Mouse (Mus musculus) lung, postnatal 0 days (tissue): ENCODE measurements around the gene Tmco4. TPM values are rescaled to one million over a fixed set of nuclear protein-coding genes. Genes with fewer than 3 reads are reported as not detected.

ENCODE experiments used
- ATAC-seq: fragments of 200-750 bp; cut with Nextera tagmentation; 2 replicates; pipeline ENCODE4 v1.8.0; 2017; ENCODE audit warnings: moderate library complexity
- DNase-seq: peaks from one replicate; pipeline ENCODE4 v3.0.0-alpha.2; 2016; ENCODE audit warnings: low spot score
- H3K27ac ChIP-seq: fragments of 300-500 bp; sonication (generic); 2 replicates; pipeline ENCODE4 v1.5.1; 2014; ENCODE audit warnings: antibody characterized with exemption, mild to moderate bottlenecking, low read length, mixed read lengths
- H3K27me3 ChIP-seq: fragments of 300-500 bp; sonication (generic); replicated peaks from 2 replicates; pipeline ENCODE4 v1.6.1; 2014; ENCODE audit warnings: low read length, mixed read lengths; ENCODE audit not compliant: insufficient read depth
- H3K36me3 ChIP-seq: fragments of 300-500 bp; sonication (generic); 2 replicates; pipeline ENCODE4 v1.6.1; 2014; ENCODE audit warnings: low read length, mixed read lengths; ENCODE audit not compliant: insufficient read depth
- H3K4me1 ChIP-seq: fragments of 300-500 bp; sonication (generic); 2 replicates; pipeline ENCODE4 v1.6.1; 2014; ENCODE audit warnings: antibody characterized with exemption, low read depth, low read length, mixed read lengths; ENCODE audit not compliant: insufficient read depth
- H3K4me2 ChIP-seq: fragments of 300-500 bp; sonication (generic); replicated peaks from 2 replicates; pipeline ENCODE4 v1.6.1; 2014; ENCODE audit warnings: low read depth, mild to moderate bottlenecking, low read length, moderate library complexity, mixed read lengths
- H3K4me3 ChIP-seq: fragments of 300-500 bp; sonication (generic); 2 replicates; pipeline ENCODE4 v1.5.1; 2014; ENCODE audit warnings: low read depth, low read length
- H3K9ac ChIP-seq: fragments of 300-500 bp; sonication (generic); replicated peaks from 2 replicates; pipeline ENCODE4 v1.6.1; 2014; ENCODE audit warnings: low read depth, mild to moderate bottlenecking
- H3K9me3 ChIP-seq: fragments of 300-500 bp; sonication (generic); 2 replicates; pipeline ENCODE4 v1.6.1; 2016; ENCODE audit warnings: low read length, mixed read lengths
- CTCF ChIP-seq: IDR thresholded peaks from 2 replicates; pipeline ENCODE4 v1.5.1; 2016; ENCODE audit warnings: antibody characterized with exemption, mild to moderate bottlenecking
- EP300 ChIP-seq: IDR thresholded peaks from 2 replicates; pipeline ENCODE4 v1.6.1; 2016; ENCODE audit warnings: antibody characterized with exemption, mild to moderate bottlenecking, control low read depth
- WGBS: fragments of 180-500 bp; shearing (Covaris S2); extraction: QIAGEN DNeasy Blood & Tissue Kit; methylation state at CpG from one replicate; pipeline ENCODE4 v1.1.7; 2014; 5-methylcytosine and 5-hydroxymethylcytosine counted together
- polyA plus RNA-seq: library from polyadenylated mRNA; unstranded; fragments of >200 nt; fragmentation: Nextera tagmentation; extraction: Ambion mirVana; gene quantifications from 2 replicates; pipeline ENCODE4 v1.2.1, GENCODE M21; 2015

The Tmco4 gene
- polyA plus RNA-seq, 1 experiment from 2014 or later, result 8.5 TPM

DNA sequence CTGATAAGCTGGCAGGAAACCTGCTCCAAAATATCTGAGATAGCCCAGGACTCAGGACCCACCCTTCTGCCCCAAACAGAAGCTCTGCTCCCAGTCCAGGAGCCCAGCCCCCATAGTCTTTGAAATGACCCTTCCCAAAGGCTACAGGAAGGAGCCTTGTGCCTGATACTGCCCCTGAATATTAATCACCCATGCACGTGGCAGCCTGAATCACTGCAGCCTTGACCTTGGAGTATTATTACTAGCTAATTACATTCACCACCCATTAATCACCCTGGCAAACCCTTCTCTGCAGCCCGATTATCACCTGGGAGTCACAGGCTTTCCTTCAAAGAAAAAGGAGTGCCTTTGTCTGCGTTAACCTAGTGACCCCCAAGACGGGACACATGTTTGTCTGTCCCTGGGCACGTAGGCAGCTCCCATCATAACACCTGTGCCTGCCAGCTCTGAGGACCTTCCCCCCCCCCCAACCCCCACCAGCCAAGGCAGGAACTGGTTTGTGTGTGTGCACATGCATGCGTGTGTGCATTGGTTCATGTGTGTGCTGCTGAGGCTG lies 35.4 kb downstream of the Tmco4 start:
- Histone ChIP-seq H3K27ac (no peak overlapping the region), H3K4me3 (no peak overlapping the region), H3K4me2 (no peak overlapping the region), H3K36me3 (no peaks in the 10 kb centered on the region), H3K9me3 (no peaks in the 10 kb centered on the region), H3K9ac (no peak overlapping the region), H3K27me3 (no peaks in the 10 kb centered on the region), H3K4me1 (0 out of 2 replicates have a peak, but pooled peaks cover 3% of the 10 kb centered on the region)
- ATAC-seq (no peak), DNase-seq (no peak)
- no peak for TF ChIP-seq EP300
- TF ChIP-seq CTCF, result no peak
- WGBS, result 42% methylated on average over 6 of the region's 6 CpGs

DNA sequence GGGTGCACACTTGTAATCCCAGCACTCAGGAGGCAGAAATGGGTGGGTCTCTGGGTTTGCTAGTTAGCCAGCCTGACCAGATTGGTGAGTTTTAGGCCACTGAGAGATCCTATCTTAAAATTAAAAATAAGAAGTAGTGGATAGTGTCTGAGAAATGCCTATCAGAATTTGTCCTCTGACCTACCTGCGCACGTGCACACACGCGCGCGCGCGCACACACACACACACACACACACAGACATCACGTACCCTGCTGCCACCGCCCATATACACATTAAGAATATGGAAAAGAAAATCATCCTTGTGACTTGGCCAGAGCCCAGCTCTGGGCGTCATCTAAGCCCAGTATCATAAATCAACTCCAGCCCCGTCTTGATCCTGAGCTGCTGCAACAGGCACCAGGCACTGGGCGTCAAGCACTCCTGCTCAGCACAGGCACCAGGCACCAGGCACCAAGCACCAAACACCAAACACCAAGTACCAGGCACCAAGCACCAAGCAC lies 38.6 kb downstream of the Tmco4 start:
- ATAC-seq, result no peak
- no peaks in the 10 kb centered on the region for H3K9me3 ChIP-seq
- no peaks in the 10 kb centered on the region for H3K36me3 ChIP-seq
- WGBS, result 81% methylated on average over 13 of the region's 13 CpGs
- no peak overlapping the region for H3K27ac ChIP-seq
- H3K9ac ChIP-seq, result no peak overlapping the region
- H3K4me2 ChIP-seq, result no peak overlapping the region
- H3K4me1 ChIP-seq, result 0 out of 2 replicates have a peak, but pooled peaks cover 3% of the 10 kb centered on the region
- no peak for TF ChIP-seq CTCF
- TF ChIP-seq EP300, result no peak
- no peak for DNase-seq
- no peaks in the 10 kb centered on the region for H3K27me3 ChIP-seq
- no peak overlapping the region for H3K4me3 ChIP-seq

DNA sequence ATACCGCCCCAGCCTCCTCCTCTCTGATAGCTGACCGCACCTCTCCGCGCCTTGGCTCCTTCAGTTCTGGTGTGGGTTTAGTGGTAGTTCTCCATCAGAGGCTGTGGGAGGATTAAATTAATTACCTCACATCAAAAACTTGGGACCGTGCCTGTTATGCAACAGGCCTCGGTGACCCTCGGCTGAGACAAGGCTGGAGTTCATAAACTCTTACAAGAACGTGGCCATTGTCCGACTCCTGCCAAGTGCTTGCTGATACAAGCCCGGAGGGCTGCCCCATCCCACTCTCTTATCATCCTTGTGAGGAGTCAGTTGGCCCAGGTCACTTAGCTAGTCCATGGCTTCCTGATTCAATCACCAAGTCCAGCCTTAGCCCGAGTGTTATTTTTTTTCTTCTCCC lies 40.6 kb downstream of the Tmco4 start:
- 68% methylated on average over 11 of the region's 11 CpGs for WGBS
- Histone ChIP-seq H3K4me3 (no peak overlapping the region), H3K27me3 (no peaks in the 10 kb centered on the region), H3K9ac (no peak overlapping the region), H3K27ac (no peak overlapping the region), H3K36me3 (no peaks in the 10 kb centered on the region), H3K4me1 (no peaks in the 10 kb centered on the region), H3K4me2 (no peak overlapping the region), H3K9me3 (no peaks in the 10 kb centered on the region)
- DNase-seq (no peak), ATAC-seq (no peak)
- no peak for TF ChIP-seq EP300
- TF ChIP-seq CTCF, result no peak

DNA sequence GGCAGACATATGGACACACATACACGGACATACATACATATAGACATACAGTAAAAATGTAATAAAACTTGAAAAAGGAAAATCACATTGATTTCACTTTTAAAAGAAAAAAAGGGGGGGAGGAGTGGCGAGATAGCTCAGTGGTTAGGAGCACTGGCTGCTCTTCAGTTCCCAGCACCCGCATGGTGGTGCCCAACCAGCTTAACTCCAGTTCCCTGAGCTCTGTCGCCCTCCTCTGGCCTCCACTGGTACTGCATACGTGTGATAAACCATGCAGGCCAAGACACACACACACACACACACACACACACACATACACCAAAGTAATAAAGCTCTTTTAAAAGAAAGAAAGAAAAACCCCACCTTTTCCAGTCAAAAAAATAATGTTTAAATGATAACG lies 42.1 kb downstream of the Tmco4 start:
- Histone ChIP-seq H3K36me3 (no peaks in the 10 kb centered on the region), H3K9ac (no peak overlapping the region), H3K4me2 (no peak overlapping the region), H3K27ac (no peak overlapping the region), H3K27me3 (no peaks in the 10 kb centered on the region), H3K4me3 (no peak overlapping the region), H3K4me1 (no peaks in the 10 kb centered on the region), H3K9me3 (no peaks in the 10 kb centered on the region)
- peak; percentile 51 for TF ChIP-seq CTCF
- no peak for TF ChIP-seq EP300
- ATAC-seq (no peak), DNase-seq (no peak)
- 84% methylated on average over 6 of the region's 6 CpGs for WGBS

DNA sequence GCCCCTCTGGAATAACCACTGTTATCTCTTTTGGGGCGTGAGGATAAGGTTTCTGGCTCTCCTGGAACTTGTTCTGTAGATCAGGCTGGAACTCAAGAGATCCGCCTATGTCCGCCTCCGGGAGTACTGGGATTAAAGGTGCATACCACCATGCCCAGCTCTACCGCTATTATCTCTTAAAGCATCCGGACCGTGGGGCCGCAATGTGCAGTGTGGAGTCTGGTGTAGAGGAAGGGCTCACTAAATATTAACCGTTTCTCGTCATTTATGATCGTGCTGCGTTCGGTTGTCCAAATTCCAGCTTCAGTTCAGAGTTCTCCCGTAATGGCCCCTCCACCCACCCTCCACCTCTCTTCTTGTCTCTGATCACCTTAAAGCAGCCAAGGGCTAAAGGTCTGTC lies 45.7 kb downstream of the Tmco4 start:
- ATAC-seq, result no peak
- TF ChIP-seq EP300 (no peak), CTCF (no peak)
- H3K36me3 ChIP-seq, result no peaks in the 10 kb centered on the region
- H3K9ac ChIP-seq, result no peak overlapping the region
- no peak overlapping the region for H3K4me3 ChIP-seq
- H3K4me2 ChIP-seq, result no peak overlapping the region
- H3K27me3 ChIP-seq, result no peaks in the 10 kb centered on the region
- no peak overlapping the region for H3K27ac ChIP-seq
- WGBS, result 71% methylated on average over 14 of the region's 14 CpGs
- no peak for DNase-seq
- no peaks in the 10 kb centered on the region for H3K4me1 ChIP-seq
- H3K9me3 ChIP-seq, result no peaks in the 10 kb centered on the region

DNA sequence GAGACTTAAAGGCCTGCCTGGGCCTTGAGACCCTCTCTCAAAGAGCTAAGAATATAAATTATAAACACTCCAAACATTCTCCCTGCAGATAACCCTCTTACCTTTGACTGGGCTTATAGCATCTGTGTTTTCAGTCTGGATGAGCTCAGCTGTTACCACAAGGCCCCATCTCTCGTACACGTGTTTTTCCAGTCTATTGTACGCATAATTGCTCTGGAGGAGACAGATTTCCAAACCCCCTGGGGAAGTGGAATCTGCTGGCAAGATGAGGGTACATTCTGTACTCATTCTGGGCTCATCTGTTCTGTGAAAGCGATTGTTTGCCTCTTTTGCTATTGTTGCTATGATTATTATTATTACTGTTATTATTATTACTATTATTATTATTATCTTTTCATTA lies 46.3 kb downstream of the Tmco4 start:
- no peaks in the 10 kb centered on the region for H3K36me3 ChIP-seq
- H3K9me3 ChIP-seq, result no peaks in the 10 kb centered on the region
- WGBS, result 62% methylated on average over 4 of the region's 4 CpGs
- H3K4me1 ChIP-seq, result no peaks in the 10 kb centered on the region
- no peak overlapping the region for H3K4me3 ChIP-seq
- H3K27ac ChIP-seq, result no peak overlapping the region
- ATAC-seq, result no peak
- H3K4me2 ChIP-seq, result no peak overlapping the region
- H3K9ac ChIP-seq, result no peak overlapping the region
- TF ChIP-seq EP300 (no peak), CTCF (no peak)
- H3K27me3 ChIP-seq, result no peaks in the 10 kb centered on the region
- no peak for DNase-seq

DNA sequence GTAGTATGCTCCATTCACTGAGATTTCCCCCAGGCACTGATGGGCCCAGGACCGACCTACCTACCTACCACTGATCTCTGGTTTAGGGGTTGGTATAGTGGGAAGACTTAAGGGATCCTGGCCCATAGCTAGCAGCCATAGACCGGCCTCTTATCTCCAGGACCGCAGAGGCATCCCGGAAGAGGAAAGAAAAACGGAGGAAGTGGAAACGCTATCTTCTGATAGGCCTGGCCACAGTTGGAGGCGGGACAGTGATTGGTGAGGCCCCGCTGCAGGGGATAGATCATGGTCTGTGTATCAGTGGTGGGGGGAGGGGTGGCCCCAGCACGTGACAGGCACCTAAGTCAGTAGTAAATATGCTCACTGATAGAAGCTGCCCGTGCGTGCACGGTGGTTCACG lies 46.7 kb downstream of the Tmco4 start:
- H3K27ac ChIP-seq, result no peak overlapping the region
- DNase-seq (no peak), ATAC-seq (no peak)
- no peak overlapping the region for H3K4me3 ChIP-seq
- H3K27me3 ChIP-seq, result no peaks in the 10 kb centered on the region
- TF ChIP-seq CTCF, result no peak
- no peak for TF ChIP-seq EP300
- no peaks in the 10 kb centered on the region for H3K9me3 ChIP-seq
- no peak overlapping the region for H3K9ac ChIP-seq
- H3K4me2 ChIP-seq, result no peak overlapping the region
- 42% methylated on average over 13 of the region's 13 CpGs for WGBS
- H3K4me1 ChIP-seq, result no peaks in the 10 kb centered on the region
- no peaks in the 10 kb centered on the region for H3K36me3 ChIP-seq
